Mouse (Mus musculus) C2C12 (cell line): ENCODE data around the gene Pcgf6.

Experiments
- CEBPB ChIP-seq: IDR thresholded peaks from one replicate; pipeline ENCODE4 v1.6.1; 2011; ENCODE audit warnings: low read depth, mild to moderate bottlenecking, control low read depth, moderate library complexity
- CTCF ChIP-seq: IDR thresholded peaks from one replicate; pipeline ENCODE4 v1.5.1; 2011; ENCODE audit not compliant: control insufficient read depth, insufficient read depth, insufficient read length
- FOSL1 ChIP-seq: IDR thresholded peaks from one replicate; pipeline ENCODE4 v1.8.0; 2011; ENCODE audit warnings: mild to moderate bottlenecking, low read length; ENCODE audit not compliant: poor library complexity, insufficient read depth, severe bottlenecking
- MAX ChIP-seq: IDR thresholded peaks from one replicate; pipeline ENCODE4 v1.6.1; 2011; ENCODE audit warnings: mild to moderate bottlenecking, control low read depth
- MYOD1 ChIP-seq: IDR thresholded peaks from one replicate; pipeline ENCODE4 v1.6.1; 2011; ENCODE audit warnings: low read depth; ENCODE audit not compliant: control insufficient read depth, insufficient read length

GRCm38 (mm10) chr19:47022709-47023108 lies 28.0 kb downstream of the Pcgf6 start:
- TF ChIP-seq CEBPB (no peak), CTCF (no peak), MYOD1 (no peak), MAX (no peak), FOSL1 (no peak)
